Mouse (Mus musculus): ENCODE data around the gene Hist1h2ag. TPM values are rescaled to one million over a fixed set of nuclear protein-coding genes. Genes with fewer than 3 reads are reported as not detected.
"Not testable (repeated sequence)": the region's sequence is repeated elsewhere in the genome, so short reads cannot be mapped to it uniquely, and the experiment has no call there.

The Hist1h2ag gene
- polyA plus RNA-seq, 1 experiment, result 0.99 TPM

GRCm38 (mm10) chr13:22036986-22037385, 5.8 kb downstream of the Hist1h2ag start:
- DNase-seq (ENCODE audit: low read depth), result no peak

- DNase-seq (ENCODE audit: low read depth), result no peak
These were observed 6.4 kb downstream of the Hist1h2ag start for GRCm38 (mm10) chr13:22036149-22036956.

- not testable (repeated sequence) for DNase-seq (ENCODE audit: low read depth)
These were observed 7.2 kb downstream of the Hist1h2ag start, which contains the start of the genes Hist1h2ah and Hist1h2bk for GRCm38 (mm10) chr13:22035267-22036148. TSS of gene Hist1h2ah (minus strand) at chr13:22035568. TSS of gene Hist1h2bk (plus strand) at chr13:22035870.

GRCm38 (mm10) chr13:22034443-22035266, 8.1 kb downstream of the Hist1h2ag start:
- DNase-seq (ENCODE audit: low read depth), result no peak

- DNase-seq (ENCODE audit: low read depth), result no peak
These were observed 8.9 kb downstream of the Hist1h2ag start for GRCm38 (mm10) chr13:22033741-22034442.

- no peak for DNase-seq (ENCODE audit: low read depth)
These were observed 12.3 kb downstream of the Hist1h2ag start for GRCm38 (mm10) chr13:22030493-22030892.

GRCm38 (mm10) chr13:22029928-22030327, 12.8 kb downstream of the Hist1h2ag start:
- no peak for DNase-seq (ENCODE audit: low read depth)

- DNase-seq (ENCODE audit: low read depth), result no peak
These were observed 13.9 kb downstream of the Hist1h2ag start for GRCm38 (mm10) chr13:22028673-22029460.

- DNase-seq (ENCODE audit: low read depth), result no peak
These were observed 16.4 kb downstream of the Hist1h2ag start for GRCm38 (mm10) chr13:22026058-22027031.

GRCm38 (mm10) chr13:22022241-22022640, 20.5 kb downstream of the Hist1h2ag start:
- DNase-seq (ENCODE audit: low read depth), result no peak

GRCm38 (mm10) chr13:22021581-22021980, 21.2 kb downstream of the Hist1h2ag start:
- no peak for DNase-seq (ENCODE audit: low read depth)

- DNase-seq (ENCODE audit: low read depth), result no peak
These were observed 21.8 kb downstream of the Hist1h2ag start for GRCm38 (mm10) chr13:22020901-22021339.

GRCm38 (mm10) chr13:22019934-22020835, 22.6 kb downstream of the Hist1h2ag start:
- DNase-seq (ENCODE audit: low read depth), result no peak

- no peak for DNase-seq (ENCODE audit: low read depth)
These were observed 27.0 kb downstream of the Hist1h2ag start for GRCm38 (mm10) chr13:22015479-22016450.

- no peak for DNase-seq (ENCODE audit: low read depth)
These were observed 28.3 kb downstream of the Hist1h2ag start for GRCm38 (mm10) chr13:22014411-22014845.

GRCm38 (mm10) chr13:22013716-22014115, 29.0 kb downstream of the Hist1h2ag start:
- DNase-seq (ENCODE audit: low read depth), result no peak

All from gonadal fat pad, adult 2 months (tissue).